Mouse (Mus musculus) heart, embryonic 13.5 days (tissue): Measurements from ENCODE around the gene Cxcl15. TPM values are rescaled to one million over a fixed set of nuclear protein-coding genes. Genes with fewer than 3 reads are reported as not detected.
A peak's percentile ranks its signal among the peaks of the same experiment; 100 is the strongest.

Source experiments
- ATAC-seq: fragments of 200-750 bp; cut with Nextera tagmentation; 2 replicates; pipeline ENCODE4 v1.8.0; 2017; ENCODE audit warnings: moderate TSS enrichment; ENCODE audit not compliant: insufficient number of reproducible peaks, low FRiP score, low TSS enrichment; ENCODE audit errors: extremely low read depth
- H3K27ac ChIP-seq: fragments of 300-500 bp; sonication (generic); replicated peaks from 2 replicates; pipeline ENCODE4 v1.5.1; 2015; ENCODE audit warnings: moderate library complexity, mild to moderate bottlenecking, inconsistent platforms
- H3K27me3 ChIP-seq: fragments of 300-500 bp; sonication (generic); replicated peaks from 2 replicates; pipeline ENCODE4 v1.6.1; 2015; ENCODE audit warnings: mild to moderate bottlenecking, inconsistent platforms
- H3K36me3 ChIP-seq: fragments of 300-500 bp; sonication (generic); 2 replicates; pipeline ENCODE4 v1.6.1; 2015; ENCODE audit warnings: mild to moderate bottlenecking, inconsistent platforms
- H3K4me1 ChIP-seq: fragments of 300-500 bp; sonication (generic); 2 replicates; pipeline ENCODE4 v1.6.1; 2015; ENCODE audit warnings: inconsistent platforms
- H3K4me2 ChIP-seq: fragments of 300-500 bp; sonication (generic); 2 replicates; pipeline ENCODE4 v1.6.1; 2015; ENCODE audit warnings: inconsistent platforms, mild to moderate bottlenecking, moderate library complexity
- H3K4me3 ChIP-seq: fragments of 300-500 bp; sonication (generic); 2 replicates; pipeline ENCODE4 v1.5.1; 2015; ENCODE audit warnings: moderate library complexity, mild to moderate bottlenecking, inconsistent platforms
- H3K9ac ChIP-seq: fragments of 300-500 bp; sonication (generic); 2 replicates; pipeline ENCODE4 v1.6.1; 2015; ENCODE audit warnings: inconsistent platforms, mild to moderate bottlenecking, moderate library complexity
- H3K9me3 ChIP-seq: fragments of 300-500 bp; sonication (generic); 2 replicates; pipeline ENCODE4 v1.6.1; 2016; ENCODE audit warnings: inconsistent platforms
- WGBS: fragments of 180-500 bp; shearing (Covaris S2); methylation state at CpG from one replicate; pipeline ENCODE4 v1.1.7; 2015; ENCODE audit warnings: mixed read lengths; 5-methylcytosine and 5-hydroxymethylcytosine counted together
- polyA plus RNA-seq: library from polyadenylated mRNA; unstranded; fragments of >200 nt; fragmentation: Nextera tagmentation; extraction: Ambion mirVana; gene quantifications from 2 replicates; pipeline ENCODE4 v1.2.1, GENCODE M21; 2015

Gene Cxcl15
- polyA plus RNA-seq: 0.52 and 0.56 TPM in 2 replicates

- H3K4me2 ChIP-seq: no peak within 1 kb of the TSS
- H3K27me3 ChIP-seq: no peaks in the 10 kb centered on the region
- no peaks in the 10 kb centered on the region for H3K9me3 ChIP-seq
- no peaks in the 10 kb centered on the region for H3K4me1 ChIP-seq
- H3K4me3 ChIP-seq: no peak within 1 kb of the TSS
- WGBS: 62% methylated on average over 5 of the region's 5 CpGs
- ATAC-seq: no peak
- H3K36me3 ChIP-seq: no peaks in the 10 kb centered on the region
- H3K9ac ChIP-seq: no peak within 1 kb of the TSS
- no peak within 1 kb of the TSS for H3K27ac ChIP-seq
These were observed at the start of gene Cxcl15 for GRCm38 (mm10) chr5:90794195-90794625. Cxcl15 (plus strand) TSS chr5:90794534.

- H3K27ac ChIP-seq: no peak overlapping the region
- peaks cover 9% of the 10 kb centered on the region for H3K4me1 ChIP-seq
- H3K4me2 ChIP-seq: no peak overlapping the region
- no peaks in the 10 kb centered on the region for H3K36me3 ChIP-seq
- H3K9me3 ChIP-seq: no peaks in the 10 kb centered on the region
- no peak for ATAC-seq
- no peak overlapping the region for H3K9ac ChIP-seq
- 85% methylated on average over 1 of the region's 1 CpGs for WGBS
- H3K27me3 ChIP-seq: peaks cover 12% of the 10 kb centered on the region
- H3K4me3 ChIP-seq: no peak overlapping the region
These were observed 40.4 kb upstream of the Cxcl15 start for GRCm38 (mm10) chr5:90753934-90754333.

- no peak for ATAC-seq
- WGBS: 24% methylated on average over 5 of the region's 5 CpGs
- no peak overlapping the region for H3K4me2 ChIP-seq
These were observed 36.2 kb upstream of the Cxcl15 start for GRCm38 (mm10) chr5:90758020-90758605.

GRCm38 (mm10) chr5:90759077-90760065 is 35.0 kb upstream of the Cxcl15 start, which contains the start of gene Cxcl5:
Cxcl5 (plus strand) TSS chr5:90759360.
- Histone ChIP-seq H3K27me3 (peaks cover 26% of the 10 kb centered on the region), H3K4me2 (peak within 1 kb of the TSS; percentile 65), H3K27ac (no peak within 1 kb of the TSS), H3K9me3 (no peaks in the 10 kb centered on the region), H3K9ac (peak within 1 kb of the TSS; percentile 33; the same call in 1 of the 2 replicates), H3K36me3 (no peaks in the 10 kb centered on the region), H3K4me1 (peaks cover 16% of the 10 kb centered on the region), H3K4me3 (peak within 1 kb of the TSS; percentile 41)
- 7% methylated on average over 32 of the region's 32 CpGs for whole genome bisulfite sequencing
- ATAC-seq: no peak

More at GRCm38 (mm10) chr5:90758020-90758605, 36.2 kb upstream of the Cxcl15 start:
- H3K4me1 ChIP-seq: peaks cover 16% of the 10 kb centered on the region
- H3K9me3 ChIP-seq: no peaks in the 10 kb centered on the region
- no peak overlapping the region for H3K27ac ChIP-seq
- no peak overlapping the region for H3K4me3 ChIP-seq
- peaks cover 26% of the 10 kb centered on the region for H3K27me3 ChIP-seq
- no peaks in the 10 kb centered on the region for H3K36me3 ChIP-seq
- H3K9ac ChIP-seq: no peak overlapping the region

GRCm38 (mm10) chr5:90760303-90760702 is 34.0 kb upstream of the Cxcl15 start:
- Histone ChIP-seq H3K36me3 (no peaks in the 10 kb centered on the region), H3K9ac (no peak overlapping the region), H3K4me2 (no peak overlapping the region), H3K27me3 (peaks cover 26% of the 10 kb centered on the region), H3K27ac (no peak overlapping the region), H3K4me3 (no peak overlapping the region), H3K4me1 (peaks cover 16% of the 10 kb centered on the region), H3K9me3 (no peaks in the 10 kb centered on the region)
- no peak for ATAC-seq
- WGBS: 38% methylated on average over 4 of the region's 4 CpGs

GRCm38 (mm10) chr5:90760844-90761243 is 33.5 kb upstream of the Cxcl15 start:
- Histone ChIP-seq H3K9ac (no peak overlapping the region), H3K36me3 (no peaks in the 10 kb centered on the region), H3K4me3 (no peak overlapping the region), H3K9me3 (no peaks in the 10 kb centered on the region), H3K27ac (no peak overlapping the region), H3K4me2 (no peak overlapping the region), H3K4me1 (peaks cover 16% of the 10 kb centered on the region), H3K27me3 (peaks cover 26% of the 10 kb centered on the region)
- ATAC-seq: no peak
- 82% methylated on average over 2 of the region's 2 CpGs for WGBS

- peaks cover 26% of the 10 kb centered on the region for H3K27me3 ChIP-seq
- ATAC-seq: no peak
These were observed 32.5 kb upstream of the Cxcl15 start for GRCm38 (mm10) chr5:90761834-90762233.

GRCm38 (mm10) chr5:90763912-90764665 is 30.2 kb upstream of the Cxcl15 start:
- no peak overlapping the region for H3K9ac ChIP-seq
- H3K9me3 ChIP-seq: no peaks in the 10 kb centered on the region
- no peak overlapping the region for H3K27ac ChIP-seq
- H3K27me3 ChIP-seq: peaks cover 13% of the 10 kb centered on the region
- H3K4me2 ChIP-seq: no peak overlapping the region
- peaks cover 5% of the 10 kb centered on the region for H3K4me1 ChIP-seq
- no peak for ATAC-seq
- H3K4me3 ChIP-seq: no peak overlapping the region
- H3K36me3 ChIP-seq: no peaks in the 10 kb centered on the region
- WGBS: 71% methylated on average over 12 of the region's 12 CpGs

More at GRCm38 (mm10) chr5:90761834-90762233, 32.5 kb upstream of the Cxcl15 start:
- WGBS: 80% methylated on average over 3 of the region's 3 CpGs
- Histone ChIP-seq H3K9ac (no peak overlapping the region), H3K4me3 (no peak overlapping the region), H3K9me3 (no peaks in the 10 kb centered on the region), H3K36me3 (no peaks in the 10 kb centered on the region), H3K4me2 (no peak overlapping the region), H3K27ac (no peak overlapping the region), H3K4me1 (peaks cover 16% of the 10 kb centered on the region)

- WGBS: 46% methylated on average over 8 of the region's 8 CpGs
- Histone ChIP-seq H3K36me3 (no peaks in the 10 kb centered on the region), H3K4me1 (no peaks in the 10 kb centered on the region), H3K9me3 (no peaks in the 10 kb centered on the region), H3K27me3 (peaks cover 3% of the 10 kb centered on the region; the same call in 1 of the 2 replicates), H3K9ac (no peak overlapping the region), H3K4me2 (no peak overlapping the region), H3K27ac (no peak overlapping the region), H3K4me3 (no peak overlapping the region)
- no peak for ATAC-seq
These were observed 28.3 kb upstream of the Cxcl15 start for GRCm38 (mm10) chr5:90765821-90766606.

GRCm38 (mm10) chr5:90768218-90768617 is 26.1 kb upstream of the Cxcl15 start, which contains the start of gene Ppbp:
Ppbp (plus strand) TSS chr5:90768518.
- H3K9me3 ChIP-seq: no peaks in the 10 kb centered on the region
- no peak within 1 kb of the TSS for H3K4me3 ChIP-seq
- no peak within 1 kb of the TSS for H3K4me2 ChIP-seq
- 63% methylated on average over 3 of the region's 3 CpGs for WGBS
- no peak for ATAC-seq
- H3K27me3 ChIP-seq: no peaks in the 10 kb centered on the region
- H3K36me3 ChIP-seq: no peaks in the 10 kb centered on the region
- H3K4me1 ChIP-seq: peaks cover 9% of the 10 kb centered on the region
- H3K27ac ChIP-seq: no peak within 1 kb of the TSS
- no peak within 1 kb of the TSS for H3K9ac ChIP-seq
